Mouse (Mus musculus): ENCODE data around the gene Sash1. TPM values are rescaled to one million over a fixed set of nuclear protein-coding genes. Genes with fewer than 3 reads are reported as not detected.

Gene Sash1
- polyA plus RNA-seq, 3 experiments from 2014 or later: 0.16 TPM; not detected in 2

GRCm38 (mm10) chr10:8898831-8899511, 13.1 kb upstream of the Sash1 start:
- ATAC-seq: no peak

- no peak for ATAC-seq
These were observed 12.4 kb upstream of the Sash1 start for GRCm38 (mm10) chr10:8898099-8898777.

DNA sequence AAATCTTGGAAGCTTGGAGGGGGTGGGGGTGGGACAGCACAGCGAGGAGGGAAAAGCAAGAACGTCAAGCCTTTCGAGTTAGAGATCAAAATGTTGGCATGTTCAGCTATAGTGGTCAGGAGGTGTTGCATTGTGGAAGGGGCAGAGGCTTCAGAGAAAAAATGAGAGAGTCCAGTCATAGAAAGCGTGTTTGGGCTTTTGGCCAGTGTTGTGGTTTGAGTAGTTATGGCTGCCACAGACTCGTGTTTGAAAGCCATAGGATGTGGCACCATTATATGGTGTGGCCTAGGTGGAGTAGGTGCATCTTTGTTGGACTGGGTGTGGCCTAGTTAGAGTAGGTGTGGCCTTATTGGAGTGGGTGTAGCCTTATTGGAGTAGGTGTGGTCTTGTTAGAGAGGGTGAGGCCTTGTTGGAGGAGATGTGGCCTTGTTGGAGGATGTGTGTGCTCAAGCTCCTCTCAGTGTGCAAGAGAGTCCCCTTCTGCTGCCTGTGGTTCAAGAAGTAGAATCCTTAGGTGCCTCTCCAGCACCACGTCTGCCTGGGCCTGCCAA, 9.2 kb upstream of the Sash1 start:
- ATAC-seq: no peak

DNA sequence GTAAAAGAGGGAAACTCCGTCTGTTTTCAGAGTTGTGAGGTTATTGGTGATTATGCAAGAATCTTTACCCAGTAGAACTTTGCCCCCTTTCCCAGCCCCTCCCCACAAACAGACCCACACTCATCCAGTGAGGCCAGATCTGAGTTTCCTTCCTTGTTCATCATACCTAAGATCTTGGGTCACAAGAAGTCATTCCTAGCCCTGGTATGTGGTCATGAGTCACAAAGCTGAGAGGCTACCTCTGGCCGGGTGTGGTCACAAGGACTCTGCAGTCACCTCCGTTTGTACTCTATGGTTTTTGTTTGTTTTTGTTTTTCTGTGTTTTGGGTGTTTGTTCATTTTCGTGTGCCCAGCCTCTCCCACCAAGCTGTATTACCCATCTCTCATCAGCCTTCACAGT, 4.6 kb upstream of the Sash1 start:
- ATAC-seq: no peak

DNA sequence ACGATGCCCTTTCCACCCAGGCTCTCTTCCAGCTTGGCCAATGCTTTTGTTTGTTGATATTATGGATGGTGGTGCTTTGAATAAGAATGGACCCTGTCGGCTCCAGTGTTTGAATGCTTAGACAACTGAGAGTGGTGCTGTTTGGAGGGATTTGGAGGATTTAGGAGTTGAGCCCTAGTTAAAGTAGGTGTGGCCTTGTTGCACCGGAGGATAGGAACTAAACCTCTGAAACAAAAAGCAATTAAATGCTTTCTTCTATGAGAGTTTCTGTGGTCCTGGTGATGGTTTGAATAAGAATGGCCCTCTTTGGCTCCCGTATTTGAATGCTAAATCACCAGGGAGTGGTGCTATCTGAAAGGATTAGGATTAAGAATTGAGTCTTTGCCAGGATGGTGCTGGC, 3.5 kb upstream of the Sash1 start:
- no peak for ATAC-seq

DNA sequence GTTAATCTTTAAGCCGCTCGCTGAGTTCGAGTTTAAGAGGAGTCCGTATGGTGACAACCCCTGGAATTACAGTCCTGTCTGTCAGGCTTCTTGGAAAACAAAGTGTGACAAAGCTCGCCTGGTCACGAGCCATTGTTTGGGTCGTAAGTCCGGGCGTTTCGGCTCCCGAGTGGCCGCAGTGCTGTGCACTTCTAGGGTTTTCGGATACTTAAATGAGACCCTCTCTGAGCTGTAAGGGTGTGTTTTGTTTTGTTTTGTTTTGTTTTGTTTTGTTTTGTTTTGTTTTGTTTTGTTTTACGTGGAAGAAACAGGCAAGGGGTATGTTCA, 621 bp upstream of the Sash1 start:
- no peak for ATAC-seq

DNA sequence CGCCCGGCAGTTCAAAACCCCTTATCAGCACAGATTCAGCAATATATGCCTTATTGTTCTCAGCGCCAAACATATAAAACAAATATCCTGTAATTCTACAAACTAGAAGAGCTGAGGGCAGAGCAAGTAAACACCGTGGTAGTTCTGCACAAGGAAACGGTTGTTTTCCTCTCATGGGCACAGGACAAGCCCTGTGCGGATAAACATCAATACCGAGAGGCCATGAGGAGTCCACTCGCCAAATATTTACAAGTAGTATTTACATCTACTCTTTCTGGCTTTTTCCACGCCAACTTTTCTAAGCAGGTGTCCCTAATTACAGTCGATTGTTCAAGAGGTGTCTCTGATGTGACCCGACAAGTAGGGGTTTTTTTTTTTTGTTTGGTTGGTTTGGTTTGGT, 669 bp downstream of the Sash1 start:
- ATAC-seq: no peak

- ATAC-seq: no peak
These were observed 1.3 kb downstream of the Sash1 start for GRCm38 (mm10) chr10:8884565-8884964.

DNA sequence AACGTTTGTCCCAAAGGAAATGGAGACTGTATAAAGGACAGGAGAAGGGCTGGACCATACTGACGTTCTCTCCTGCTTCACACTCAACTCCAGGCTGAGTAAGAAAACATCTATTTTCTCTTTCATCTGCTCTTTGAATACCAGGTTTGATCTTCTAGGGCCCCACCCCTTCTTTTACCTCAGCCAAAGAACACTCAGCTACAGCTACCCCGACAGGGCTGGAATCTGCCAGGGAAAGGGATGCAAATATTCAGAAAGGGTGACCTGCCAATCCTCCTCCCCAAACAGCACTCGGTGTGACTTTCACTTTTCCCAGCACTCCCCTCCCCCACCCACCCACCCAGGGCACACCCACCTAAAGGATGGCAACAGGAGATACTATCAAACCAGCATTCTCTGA, 2.2 kb downstream of the Sash1 start:
- ATAC-seq: no peak

GRCm38 (mm10) chr10:8881736-8882135, 4.1 kb downstream of the Sash1 start:
- ATAC-seq: no peak

- ATAC-seq: no peak
These were observed 4.8 kb downstream of the Sash1 start for GRCm38 (mm10) chr10:8880950-8881675.

GRCm38 (mm10) chr10:8878824-8879223, 7.0 kb downstream of the Sash1 start:
- no peak for ATAC-seq

DNA sequence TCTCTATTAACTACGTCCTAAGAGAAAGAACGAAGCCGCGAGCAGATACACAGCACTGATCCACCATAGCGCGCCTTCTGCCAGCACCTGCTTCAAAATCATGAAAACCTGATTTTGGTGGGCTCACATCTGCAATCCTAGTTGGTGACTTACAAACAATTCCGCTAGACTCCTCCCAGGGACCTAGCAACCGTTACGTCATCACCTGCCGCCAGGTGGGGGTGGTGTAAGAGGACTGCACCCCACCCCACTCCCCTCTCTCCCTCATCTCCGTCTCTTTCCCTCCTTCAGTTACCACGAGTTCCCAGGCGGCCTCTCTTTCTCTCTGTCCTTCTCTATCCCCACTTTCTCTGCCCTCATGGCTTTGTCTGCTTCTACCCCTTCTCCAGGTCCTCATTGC, 7.5 kb downstream of the Sash1 start:
- no peak for ATAC-seq

- ATAC-seq: no peak
These were observed 12.1 kb downstream of the Sash1 start for GRCm38 (mm10) chr10:8873631-8874370.

- ATAC-seq: no peak
These were observed 13.1 kb downstream of the Sash1 start for GRCm38 (mm10) chr10:8872788-8873187.

GRCm38 (mm10) chr10:8871935-8872334, 13.9 kb downstream of the Sash1 start:
- no peak for ATAC-seq

DNA sequence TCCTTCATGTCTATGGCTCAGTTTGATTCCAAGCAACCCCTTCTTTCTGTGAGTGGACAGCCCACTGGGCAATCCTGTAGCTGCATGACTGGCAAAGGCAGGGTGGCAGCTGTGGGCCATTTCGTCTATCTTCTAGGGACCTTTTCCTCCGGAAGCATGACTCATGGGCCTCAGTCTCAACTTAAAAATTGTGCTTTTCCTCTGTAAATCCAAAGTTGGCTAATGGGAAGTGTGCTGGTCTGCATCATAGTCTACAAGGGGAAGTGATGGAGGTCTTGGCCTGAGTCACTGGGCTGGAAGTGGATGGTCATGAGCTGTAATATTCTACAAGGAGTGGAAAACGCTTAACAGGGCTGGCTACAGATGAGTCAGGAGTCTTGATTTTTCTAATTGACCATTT, 15.5 kb downstream of the Sash1 start:
- ATAC-seq: no peak

DNA sequence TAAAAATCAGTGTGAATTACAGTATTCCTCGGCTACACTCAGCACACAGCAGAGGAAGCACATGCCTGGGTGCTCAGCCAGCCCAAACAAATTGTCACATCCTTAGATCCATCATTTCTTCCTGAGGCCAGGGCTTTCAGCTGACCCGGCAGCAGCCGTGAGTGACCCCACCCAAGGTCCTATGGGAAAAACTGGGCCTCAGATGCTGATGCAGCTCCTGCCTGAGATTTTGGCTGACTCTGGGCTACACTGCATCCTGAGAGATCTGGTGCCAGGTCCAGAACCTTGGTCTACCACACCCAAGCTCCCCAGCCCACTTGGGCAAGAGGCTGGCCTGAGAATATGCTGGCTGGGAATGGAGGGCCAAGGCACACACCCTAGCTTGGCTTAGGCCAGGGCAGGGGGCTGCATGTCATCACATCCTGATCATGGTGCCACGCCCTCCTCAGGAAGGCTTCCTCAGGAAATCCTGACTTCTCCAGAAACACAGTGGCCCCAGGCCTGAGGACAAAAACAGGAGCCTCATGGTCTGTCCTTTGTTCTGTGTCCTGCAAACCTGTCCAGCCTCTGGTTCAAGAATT, 19.7 kb downstream of the Sash1 start:
- ATAC-seq: no peak

GRCm38 (mm10) chr10:8860655-8861054, 25.2 kb downstream of the Sash1 start:
- no peak for ATAC-seq

GRCm38 (mm10) chr10:8858718-8859117, 27.2 kb downstream of the Sash1 start:
- no peak for ATAC-seq

DNA sequence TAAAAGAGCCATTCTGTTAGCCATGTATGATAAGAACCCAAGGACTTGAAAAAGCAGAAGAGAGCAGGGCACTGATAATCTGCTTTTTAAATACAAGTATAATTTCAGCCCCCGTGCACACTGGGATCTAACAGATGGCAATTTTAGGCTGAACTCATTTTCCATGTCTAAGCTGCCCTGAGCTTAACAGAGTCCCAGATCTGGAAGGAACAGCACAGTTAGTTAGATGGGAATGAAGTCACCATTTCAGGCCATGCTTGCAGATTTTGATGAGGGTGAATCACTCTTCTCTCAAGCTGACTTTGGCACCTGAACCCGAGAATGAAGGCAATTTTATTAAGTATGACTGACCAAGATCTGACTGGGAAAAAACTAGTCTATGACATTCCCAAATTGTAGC, 28.9 kb downstream of the Sash1 start:
- no peak for ATAC-seq

GRCm38 (mm10) chr10:8853326-8853725, 32.5 kb downstream of the Sash1 start:
- ATAC-seq: no peak

DNA sequence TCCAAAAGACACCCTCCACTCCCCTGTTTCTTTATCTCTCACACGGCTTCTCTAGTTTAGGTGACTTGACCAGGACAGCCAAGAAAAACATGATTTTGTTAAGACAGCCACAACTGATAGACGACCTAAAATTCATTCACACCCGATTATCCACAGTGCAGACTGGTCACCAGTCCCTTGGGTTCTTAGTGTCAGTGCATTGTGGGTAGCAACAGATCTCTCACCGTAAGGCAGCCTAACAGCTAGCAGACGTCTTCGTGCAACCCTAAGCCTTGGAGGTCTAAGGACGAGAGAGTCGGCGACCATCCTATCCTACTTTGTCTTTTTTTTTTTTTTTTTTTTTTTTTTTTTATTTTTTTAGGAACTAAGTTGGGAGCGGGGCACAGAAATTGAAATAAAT, 34.2 kb downstream of the Sash1 start:
- no peak for ATAC-seq

All from inflammation-experienced regulatory T-cells, adult 6 months (primary cell).